Mouse (Mus musculus) heart, adult 9 months (tissue): ENCODE data around the gene Creb1.
"Not testable (repeated sequence)": the region's sequence is repeated elsewhere in the genome, so short reads cannot be mapped to it uniquely, and the experiment has no call there.

ENCODE experiments used
- DNase-seq, 2 experiments: peaks; one replicate each; pipeline ENCODE4 v3.0.0; 2022; ENCODE audit warnings: low spot score in 2 of 2

Creb1 gene

GRCm38 (mm10) chr1:64618226-64618625 lies 85.8 kb downstream of the Creb1 start:
- DNase-seq, result no peak

- DNase-seq, result no peak
These were observed 88.7 kb downstream of the Creb1 start for GRCm38 (mm10) chr1:64621116-64621515.

DNA sequence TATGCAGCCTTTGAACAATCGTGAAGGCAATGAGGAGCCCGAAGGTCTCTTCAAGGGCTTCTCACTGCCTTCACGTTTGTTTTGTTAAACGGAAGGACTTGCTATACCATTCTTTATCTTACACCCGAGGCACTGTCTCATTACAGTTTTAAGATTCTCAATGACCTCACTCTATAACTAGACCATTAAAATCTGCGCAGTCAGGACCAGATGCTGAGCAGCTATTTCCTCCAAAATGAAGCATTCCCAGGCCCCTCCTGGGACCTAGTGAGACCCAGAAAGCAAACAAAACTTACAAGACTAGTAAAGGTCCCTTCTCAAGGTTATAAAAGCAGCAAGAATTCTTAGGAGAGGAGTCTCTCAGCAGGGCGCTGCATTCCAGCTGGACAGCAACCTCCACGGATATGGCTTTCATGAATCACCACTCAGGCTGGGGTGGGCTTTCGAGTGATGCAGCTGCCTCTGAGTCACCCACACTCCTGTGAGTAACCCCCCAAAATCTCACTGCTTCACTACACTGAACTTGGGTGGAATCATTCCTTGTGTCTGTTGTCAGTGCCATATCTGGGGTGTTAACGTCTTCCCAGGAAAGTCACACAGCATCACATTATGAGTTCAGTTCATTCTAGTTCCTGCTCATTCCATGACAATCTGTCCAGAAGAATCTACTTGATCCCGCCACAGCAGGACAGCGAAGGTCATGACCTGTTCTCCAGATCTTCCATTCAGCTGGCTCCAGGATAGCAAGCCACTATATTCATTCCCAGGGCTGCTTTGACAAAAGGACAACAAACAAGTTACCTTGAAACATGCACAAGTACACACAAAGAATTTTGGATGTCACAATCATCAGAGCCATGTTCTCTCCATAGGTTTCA lies 91.4 kb downstream of the Creb1 start:
- DNase-seq, result peak in 1 of 2 experiments; percentile 10

GRCm38 (mm10) chr1:64625214-64625613 lies 92.8 kb downstream of the Creb1 start:
- DNase-seq, result no peak

GRCm38 (mm10) chr1:64631526-64631925 lies 99.1 kb downstream of the Creb1 start:
- no peak for DNase-seq

GRCm38 (mm10) chr1:64633237-64633636 lies 100.8 kb downstream of the Creb1 start:
- DNase-seq, result no peak

DNA sequence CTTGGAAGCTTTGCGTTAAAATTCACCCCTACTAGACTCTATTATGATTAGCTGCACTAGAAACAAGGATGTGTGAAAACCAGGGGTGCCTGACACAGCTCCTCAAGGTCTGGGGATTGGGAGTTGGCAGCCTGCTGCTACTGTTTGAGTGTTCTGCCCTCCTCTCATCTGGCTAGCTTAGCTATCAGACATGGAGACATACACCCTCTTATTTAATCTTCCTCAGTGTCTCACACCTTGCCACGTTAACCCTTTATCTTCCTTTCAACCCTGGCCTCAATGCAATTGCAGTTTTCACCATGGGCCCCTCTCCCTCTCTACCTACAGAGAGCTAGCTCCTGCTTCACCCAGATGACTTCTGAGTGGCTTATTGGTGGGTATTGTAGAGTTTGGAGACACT lies 103.2 kb downstream of the Creb1 start:
- no peak for DNase-seq

- no peak for DNase-seq
These were observed 106.8 kb downstream of the Creb1 start for GRCm38 (mm10) chr1:64639279-64639678.

DNA sequence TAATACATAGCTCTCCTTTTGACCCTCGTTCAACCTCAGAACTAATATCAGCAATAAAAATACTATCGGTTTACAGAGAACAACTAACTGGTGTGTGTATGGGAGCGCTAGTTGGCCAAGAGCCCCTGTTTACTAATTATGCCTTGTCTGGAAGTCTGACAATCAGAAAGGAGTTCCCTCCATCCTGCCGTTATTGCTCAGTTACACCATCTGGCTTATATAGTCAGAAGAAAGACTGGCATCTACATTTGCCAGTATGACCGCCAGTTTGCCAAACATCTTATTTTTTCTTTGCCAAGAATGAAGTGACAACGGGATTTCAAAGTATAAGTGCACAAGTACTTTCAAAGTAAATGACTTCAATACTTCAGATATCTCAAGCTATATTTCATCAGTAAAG lies 108.6 kb downstream of the Creb1 start:
- no peak for DNase-seq

GRCm38 (mm10) chr1:64642541-64642940 lies 110.1 kb downstream of the Creb1 start:
- not testable (repeated sequence) for DNase-seq

DNA sequence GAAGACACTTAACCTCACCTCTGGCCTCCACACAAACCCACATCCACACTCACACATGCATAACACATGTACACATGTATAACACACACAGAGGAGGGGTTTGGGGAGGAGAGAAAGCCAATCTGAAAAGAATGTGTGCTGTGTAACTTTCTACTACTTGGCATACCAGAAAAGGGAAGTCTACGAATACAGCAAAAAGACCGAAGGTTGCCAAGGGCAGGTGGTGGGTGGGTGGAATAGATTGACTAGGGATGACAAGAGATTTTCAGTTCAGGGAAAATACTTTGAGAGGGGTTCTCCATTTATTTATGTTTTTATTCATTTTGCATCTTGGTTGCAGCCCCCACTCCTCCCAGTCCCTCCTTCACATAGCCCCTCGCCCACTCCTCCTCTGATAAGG lies 112.1 kb downstream of the Creb1 start:
- no peak for DNase-seq

DNA sequence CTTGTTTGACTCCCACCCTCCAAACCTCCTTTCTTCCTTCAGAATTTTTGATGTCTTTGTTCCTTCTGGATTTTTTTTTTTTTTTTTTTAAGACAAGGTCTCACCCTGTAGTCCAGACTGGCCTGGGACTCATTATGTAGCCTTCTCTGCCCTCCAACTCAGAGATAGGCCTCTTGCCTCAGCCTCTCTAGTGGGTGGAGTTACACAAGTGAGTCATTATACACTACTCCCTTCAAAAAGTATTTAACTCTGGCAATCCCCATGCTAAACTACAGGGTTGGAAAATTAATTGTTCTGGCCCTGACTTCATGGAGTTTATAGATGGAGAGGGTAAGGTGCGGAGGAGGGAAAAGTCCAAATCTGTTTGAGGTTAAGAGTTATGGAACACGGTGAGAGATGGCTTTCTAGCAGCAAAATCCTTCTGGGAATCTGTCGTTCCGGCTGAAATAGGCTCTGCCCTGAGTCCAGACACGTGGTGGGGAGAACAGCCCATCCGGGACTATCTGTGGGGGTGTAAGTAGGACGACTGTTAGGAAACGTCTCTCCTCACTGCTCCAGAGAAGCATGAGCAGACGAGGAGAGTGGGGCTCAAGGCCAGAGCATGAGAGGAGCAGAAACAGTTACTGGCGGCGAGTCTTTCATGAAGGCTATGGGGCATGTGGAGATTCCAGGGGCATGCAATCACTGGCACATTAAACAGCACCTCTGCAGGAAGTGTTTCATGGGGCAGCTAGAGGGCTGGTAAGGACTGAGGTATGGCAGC lies 117.1 kb downstream of the Creb1 start:
- peak; percentile 4 to 7 for DNase-seq

- no peak for DNase-seq
These were observed 121.3 kb downstream of the Creb1 start for GRCm38 (mm10) chr1:64653701-64654100.
